Mouse (Mus musculus) heart, adult 8-10 months (tissue): ENCODE results near the gene Il9. TPM values are rescaled to one million over a fixed set of nuclear protein-coding genes. Genes with fewer than 3 reads are reported as not detected.

Experiments used
- total RNA-seq, 4 experiments: library from RNA; stranded (reverse); gene quantifications; 2 replicates each; pipeline ENCODE4 v1.2.4; 2022

Il9 gene
- total RNA-seq, 4 experiments from 2014 or later: not detected

Other genes with a start within 250 kb of the Il9 start
- not detected for gene Neurog1, start 230.1 kb downstream of the Il9 start, total RNA-seq
- gene Cxcl14, start 185.7 kb downstream of the Il9 start, total RNA-seq: 10 to 100 TPM in 2 of 4 experiments, 1 to 10 TPM in 2; 4.4 to 10.6 (median 8.5) TPM
- gene Gm3045, start 55.7 kb downstream of the Il9 start, total RNA-seq: not detected
- under 1 TPM in 1 of 4 experiments, not detected in 3; 0.26 TPM for gene Slc25a48, start 43.9 kb downstream of the Il9 start, total RNA-seq
- gene Fbxl21, start 40.2 kb upstream of the Il9 start, total RNA-seq: 1 to 10 TPM; 1.0 to 1.1 (median 1.0) TPM
- not detected for gene Lect2, start 66.3 kb upstream of the Il9 start, total RNA-seq
- 10 to 100 TPM; 10.2 to 16.8 (median 14.4) TPM for gene Tgfbi, start 127.3 kb upstream of the Il9 start, total RNA-seq
- 10 to 100 TPM; 28.0 to 32.0 (median 28.8) TPM for gene Smad5, start 220.8 kb upstream of the Il9 start, total RNA-seq